8 mouse cellular contexts compared by ENCODE assay signal in genomic region chr11:49250422-49251379, GRCm38 (mm10). TPM values are rescaled to one million over a fixed set of nuclear protein-coding genes. Genes with fewer than 3 reads are reported as not detected.
A peak's percentile ranks its signal among the peaks of the same experiment; 100 is the strongest.
DNase-seq lines count a peak whose midpoint lies in the region; ATAC-seq lines count a peak whose summit lies in the region.

No protein-coding gene starts in this region.

- ATAC-seq in activated CD4-positive, CD25-positive, alpha-beta regulatory T cell, adult 4 months = peak; percentile 20
- peak; percentile 93 for ATAC-seq in hindbrain, embryonic 14.5 days (ENCODE audit: low FRiP score)

- intact Hi-C loops in left cerebral cortex, postnatal 10 days (cut with DNase I) = loop anchor here (5.0 kb wide), 1 partner anchor 48 kb away; the partner anchor contains the start of gene Zfp62

- 2% methylated on average over 43 of the region's 45 CpGs for WGBS in hindbrain, embryonic 14.5 days

- peaks cover 37% of the 10 kb centered on the region for H3K4me1 ChIP-seq in hindbrain, embryonic 14.5 days (replicated peaks; ENCODE audit: control insufficient read depth, insufficient read depth, low read length)
- peaks cover 95% of the 10 kb centered on the region for H3K4me1 ChIP-seq in megakaryocyte, embryonic 14.5 days

- peak overlapping the region; percentile 93 for H3K4me2 ChIP-seq in hindbrain, embryonic 14.5 days (replicated peaks)

- peak overlapping the region; percentile 77 for H3K9ac ChIP-seq in hindbrain, embryonic 14.5 days

- H3K9me3 ChIP-seq in hindbrain, embryonic 14.5 days (ENCODE audit: control insufficient read depth, low read length) = no peaks in the 10 kb centered on the region
- H3K9me3 ChIP-seq in megakaryocyte, embryonic 14.5 days = no peaks in the 10 kb centered on the region

- H3K36me3 ChIP-seq in hindbrain, embryonic 14.5 days (replicated peaks; ENCODE audit: control insufficient read depth, insufficient read depth) = peaks cover 13% of the 10 kb centered on the region
- H3K36me3 ChIP-seq in megakaryocyte, embryonic 14.5 days (replicated peaks; ENCODE audit: low read length) = peaks cover 41% of the 10 kb centered on the region

- H3K27ac ChIP-seq in hindbrain, embryonic 14.5 days = peak overlapping the region; percentile 70

- peak; percentile 52 to 57 for DNase-seq in cerebellum, postnatal 36 days
- DNase-seq in frontal cortex, postnatal 36 days (ENCODE audit: low spot score in 2 of 2) = peak; percentile 59 to 67
- peak; percentile 59 for DNase-seq in hindbrain, embryonic 14.5 days (ENCODE audit: low spot score)
- peak; percentile 43 to 94 for DNase-seq in left cerebral cortex, postnatal 10 days (ENCODE audit: extremely low spot score in 1 of 2, low spot score in 2 of 2)
- DNase-seq in right cerebral cortex, adult 18-20 months = peak; percentile 66
- peak; percentile 92 for DNase-seq in urinary bladder, adult 2 months (ENCODE audit: low spot score)

- no peaks in the 10 kb centered on the region for H3K27me3 ChIP-seq in hindbrain, embryonic 14.5 days (ENCODE audit: control insufficient read depth, insufficient read depth, low read length)
- H3K27me3 ChIP-seq in megakaryocyte, embryonic 14.5 days (replicated peaks) = no peaks in the 10 kb centered on the region

- peak overlapping the region; percentile 66 for H3K4me3 ChIP-seq in hindbrain, embryonic 14.5 days (replicated peaks; ENCODE audit: low read length)
- peak overlapping the region; percentile 93 for H3K4me3 ChIP-seq in megakaryocyte, embryonic 14.5 days (replicated peaks)

RNA-seq across cellular contexts. Expression of gene Mgat1, which starts 6.7 kb away (rescaled TPM):
- 10 to 100 TPM; 55.3 to 85.9 TPM for polyA plus RNA-seq in activated CD4-positive, CD25-positive, alpha-beta regulatory T cell, adult 4 months (2017; shearing (Covaris generic))
- 31.0 and 31.1 TPM in 2 replicates for polyA plus RNA-seq in hindbrain, embryonic 14.5 days (2014; fragmentation: Nextera tagmentation; extraction: Ambion mirVana)
- total RNA-seq in left cerebral cortex, postnatal 10 days (2021) = 10 to 100 TPM; 60.5 to 67.2 TPM
- 64.1 and 65.8 TPM in 2 replicates for polyA plus RNA-seq in megakaryocyte, embryonic 14.5 days (2012; ENCODE audit: insufficient read depth, low replicate concordance)
- polyA plus RNA-seq in urinary bladder, adult 2 months (2012; rRNA removed) = 61.8 and 63.4 TPM in 2 replicates

RNA-seq across cellular contexts. Expression of gene Olfr1393, which starts 27.4 kb away (rescaled TPM):
- polyA plus RNA-seq in activated CD4-positive, CD25-positive, alpha-beta regulatory T cell, adult 4 months (2017; shearing (Covaris generic)) = not detected
- polyA plus RNA-seq in hindbrain, embryonic 14.5 days (2014; fragmentation: Nextera tagmentation; extraction: Ambion mirVana) = not detected in 2 replicates
- under 1 TPM in 1 of 2 experiments, not detected in 1; 0.26 TPM for total RNA-seq in left cerebral cortex, postnatal 10 days (2021)
- not detected in 2 replicates for polyA plus RNA-seq in megakaryocyte, embryonic 14.5 days (2012; ENCODE audit: insufficient read depth, low replicate concordance)
- 0.06 and 0.12 TPM in 2 replicates for polyA plus RNA-seq in urinary bladder, adult 2 months (2012; rRNA removed)

RNA-seq across cellular contexts. Expression of gene Olfr1392, which starts 34.4 kb away (rescaled TPM):
- not detected for polyA plus RNA-seq in activated CD4-positive, CD25-positive, alpha-beta regulatory T cell, adult 4 months (2017; shearing (Covaris generic))
- polyA plus RNA-seq in hindbrain, embryonic 14.5 days (2014; fragmentation: Nextera tagmentation; extraction: Ambion mirVana) = not detected in 2 replicates
- under 1 TPM in 1 of 2 experiments, not detected in 1; 0.47 TPM for total RNA-seq in left cerebral cortex, postnatal 10 days (2021)
- not detected in 2 replicates for polyA plus RNA-seq in megakaryocyte, embryonic 14.5 days (2012; ENCODE audit: insufficient read depth, low replicate concordance)
- polyA plus RNA-seq in urinary bladder, adult 2 months (2012; rRNA removed) = 0.10 and 0.15 TPM in 2 replicates

RNA-seq across cellular contexts. Expression of gene Zfp62, which starts 47.6 kb away (rescaled TPM):
- 10 to 100 TPM; 47.9 to 54.3 TPM for polyA plus RNA-seq in activated CD4-positive, CD25-positive, alpha-beta regulatory T cell, adult 4 months (2017; shearing (Covaris generic))
- 46.8 and 48.2 TPM in 2 replicates for polyA plus RNA-seq in hindbrain, embryonic 14.5 days (2014; fragmentation: Nextera tagmentation; extraction: Ambion mirVana)
- total RNA-seq in left cerebral cortex, postnatal 10 days (2021) = 10 to 100 TPM; 37.4 to 40.4 TPM
- 1.5 TPM in 1 of 2 replicates, not detected in the other for polyA plus RNA-seq in megakaryocyte, embryonic 14.5 days (2012; ENCODE audit: insufficient read depth, low replicate concordance)
- 12.4 and 17.0 TPM in 2 replicates for polyA plus RNA-seq in urinary bladder, adult 2 months (2012; rRNA removed)

RNA-seq across cellular contexts. Expression of gene Olfr10, which starts 53.8 kb away (rescaled TPM):
- not detected for polyA plus RNA-seq in activated CD4-positive, CD25-positive, alpha-beta regulatory T cell, adult 4 months (2017; shearing (Covaris generic))
- polyA plus RNA-seq in hindbrain, embryonic 14.5 days (2014; fragmentation: Nextera tagmentation; extraction: Ambion mirVana) = 0.07 TPM in 1 of 2 replicates, not detected in the other
- total RNA-seq in left cerebral cortex, postnatal 10 days (2021) = not detected
- not detected in 2 replicates for polyA plus RNA-seq in megakaryocyte, embryonic 14.5 days (2012; ENCODE audit: insufficient read depth, low replicate concordance)
- polyA plus RNA-seq in urinary bladder, adult 2 months (2012; rRNA removed) = not detected in 2 replicates

Comparison
In these comparisons a context has a peak if more than half of its experiments do, and no peak if none do; other contexts are left out.
1. Peak in every context shown above with its lines: DNase-seq, ATAC-seq, H3K4me3 ChIP-seq and H3K27ac ChIP-seq.